Mouse (Mus musculus) megakaryocyte-erythroid progenitor cell, adult 5-6 weeks (primary cell): Measurements from ENCODE around the gene Mpzl3. TPM values are rescaled to one million over a fixed set of nuclear protein-coding genes. Genes with fewer than 3 reads are reported as not detected.

Experiments
- ATAC-seq: replicated peaks from 2 replicates; pipeline ENCODE4 v1.8.0; 2016; ENCODE audit warnings: mild to moderate bottlenecking, inconsistent platforms; ENCODE audit not compliant: severe bottlenecking, poor library complexity, low FRiP score, low TSS enrichment
- total RNA-seq, 2 experiments: library from RNA; stranded (forward) in 1 of 2; stranded (reverse) in 1 of 2; fragments of 200-1000, 215-1000 nt in 1 of 2; fragments of >200 nt in 1 of 2; fragmentation: Nextera tagmentation in 1 of 2; gene quantifications; 2 replicates each; pipeline ENCODE4 v1.2.3; 2014 to 2017

The Mpzl3 gene
- total RNA-seq, 2 experiments from 2014 or later, result not detected

GRCm38 (mm10) chr9:45126941-45127340, 72.0 kb downstream of the Mpzl3 start:
- ATAC-seq, result no peak

Other genes starting within 250 kb of the Mpzl3 start
- 97.4 and 110 TPM in 2 replicates for gene Kmt2a, start 173.9 kb upstream of the Mpzl3 start, total RNA-seq (2014; fragmentation: Nextera tagmentation)
- 14.0 and 23.6 TPM in 2 replicates for gene Kmt2a, start 173.9 kb upstream of the Mpzl3 start, total RNA-seq (2017)
- gene Atp5l, start 134.4 kb upstream of the Mpzl3 start, total RNA-seq (2014; fragmentation: Nextera tagmentation), result 751 and 827 TPM in 2 replicates
- 149 and 255 TPM in 2 replicates for gene Atp5l, start 134.4 kb upstream of the Mpzl3 start, total RNA-seq (2017)
- 58.0 and 64.3 TPM in 2 replicates for gene Ube4a, start 89.6 kb upstream of the Mpzl3 start, total RNA-seq (2014; fragmentation: Nextera tagmentation)
- gene Ube4a, start 89.6 kb upstream of the Mpzl3 start, total RNA-seq (2017), result 40.6 and 50.2 TPM in 2 replicates
- 2.3 and 17.7 TPM in 2 replicates for gene Cd3g, start 74.8 kb upstream of the Mpzl3 start, total RNA-seq (2014; fragmentation: Nextera tagmentation)
- gene Cd3g, start 74.8 kb upstream of the Mpzl3 start, total RNA-seq (2017), result 2.6 and 14.6 TPM in 2 replicates
- 5.5 and 24.0 TPM in 2 replicates for gene Cd3d, start 73.4 kb upstream of the Mpzl3 start, total RNA-seq (2014; fragmentation: Nextera tagmentation)
- not detected in 2 replicates for gene Cd3d, start 73.4 kb upstream of the Mpzl3 start, total RNA-seq (2017)
- 10.5 and 20.5 TPM in 2 replicates for gene Cd3e, start 45.6 kb upstream of the Mpzl3 start, total RNA-seq (2014; fragmentation: Nextera tagmentation)
- not detected in 2 replicates for gene Cd3e, start 45.6 kb upstream of the Mpzl3 start, total RNA-seq (2017)
- 0.77 TPM in 1 of 2 replicates, not detected in the other for gene Mpzl2, start 15.4 kb upstream of the Mpzl3 start, total RNA-seq (2014; fragmentation: Nextera tagmentation)
- gene Mpzl2, start 15.4 kb upstream of the Mpzl3 start, total RNA-seq (2017), result not detected in 2 replicates
- gene Jaml, start 24.0 kb downstream of the Mpzl3 start, total RNA-seq (2014; fragmentation: Nextera tagmentation), result 0.79 and 0.81 TPM in 2 replicates
- 0.61 and 0.94 TPM in 2 replicates for gene Jaml, start 24.0 kb downstream of the Mpzl3 start, total RNA-seq (2017)
- not detected in 2 replicates for gene Scn2b, start 62.6 kb downstream of the Mpzl3 start, total RNA-seq (2014; fragmentation: Nextera tagmentation)
- not detected in 2 replicates for gene Scn2b, start 62.6 kb downstream of the Mpzl3 start, total RNA-seq (2017)
- 0.22 and 1.2 TPM in 2 replicates for gene Scn4b, start 83.2 kb downstream of the Mpzl3 start, total RNA-seq (2014; fragmentation: Nextera tagmentation)
- gene Scn4b, start 83.2 kb downstream of the Mpzl3 start, total RNA-seq (2017), result 1.1 TPM in 1 of 2 replicates, not detected in the other
- not detected in 2 replicates for gene BC049352, start 126.8 kb downstream of the Mpzl3 start, total RNA-seq (2014; fragmentation: Nextera tagmentation)
- not detected in 2 replicates for gene BC049352, start 126.8 kb downstream of the Mpzl3 start, total RNA-seq (2017)
- gene Tmprss4, start 148.9 kb downstream of the Mpzl3 start, total RNA-seq (2014; fragmentation: Nextera tagmentation), result not detected in 2 replicates
- gene Tmprss4, start 148.9 kb downstream of the Mpzl3 start, total RNA-seq (2017), result not detected in 2 replicates
- 0.12 and 2.7 TPM in 2 replicates for gene Il10ra, start 214.0 kb downstream of the Mpzl3 start, total RNA-seq (2014; fragmentation: Nextera tagmentation)
- gene Il10ra, start 214.0 kb downstream of the Mpzl3 start, total RNA-seq (2017), result 0.30 and 1.4 TPM in 2 replicates